Mouse (Mus musculus) CH12.LX (cell line): ENCODE data around the gene Lcor.

Source experiments
- CTCF ChIP-seq, 2 experiments: IDR thresholded peaks in 1 of 2; conservative IDR thresholded peaks in 1 of 2; 2 replicates each; pipeline ENCODE4 v1.5.1; 2011 to 2012; ENCODE audit warnings: low read depth in 2 of 2, low read length in 2 of 2, improper control_type of control experiment in 1 of 2, inconsistent platforms in 1 of 2, mild to moderate bottlenecking in 1 of 2, moderate library complexity in 1 of 2
- EP300 ChIP-seq: IDR thresholded peaks from 2 replicates; pipeline ENCODE4 v1.6.1; 2011; ENCODE audit warnings: low read length, improper control_type of control experiment
- ETS1 ChIP-seq: conservative IDR thresholded peaks from 2 replicates; pipeline ENCODE4 v1.6.1; 2012; ENCODE audit warnings: low read depth, mild to moderate bottlenecking, inconsistent platforms, low read length, improper control_type of control experiment, moderate library complexity
- HCFC1 ChIP-seq: IDR thresholded peaks from 2 replicates; pipeline ENCODE4 v1.6.1; 2012; ENCODE audit warnings: low read depth, mild to moderate bottlenecking, inconsistent platforms, low read length, improper control_type of control experiment
- MAFK ChIP-seq: IDR thresholded peaks from 2 replicates; pipeline ENCODE4 v1.6.1; 2011; ENCODE audit warnings: low read length, improper control_type of control experiment; ENCODE audit not compliant: insufficient replicate concordance
- MAX ChIP-seq: IDR thresholded peaks from 2 replicates; pipeline ENCODE4 v1.6.1; 2011; ENCODE audit warnings: low read length, improper control_type of control experiment
- MXI1 ChIP-seq: IDR thresholded peaks from 2 replicates; pipeline ENCODE4 v1.6.1; 2011; ENCODE audit warnings: mild to moderate bottlenecking, low read depth, low read length, improper control_type of control experiment
- MYC ChIP-seq: IDR thresholded peaks from 2 replicates; pipeline ENCODE4 v1.6.1; 2011; ENCODE audit warnings: low read depth, mild to moderate bottlenecking, improper control_type of control experiment, low read length
- POLR2A ChIP-seq: IDR thresholded peaks from 2 replicates; pipeline ENCODE4 v1.6.1; 2011; ENCODE audit warnings: low read depth, mild to moderate bottlenecking, improper control_type of control experiment, low read length
- POLR2AphosphoS2 ChIP-seq: IDR thresholded peaks from 2 replicates; pipeline ENCODE4 v1.6.1; 2011; ENCODE audit warnings: low read depth, low read length, improper control_type of control experiment
- SMC3 ChIP-seq: IDR thresholded peaks from 2 replicates; pipeline ENCODE4 v1.6.1; 2011; ENCODE audit warnings: low read depth, low read length, improper control_type of control experiment
- TCF12 ChIP-seq: IDR thresholded peaks from 2 replicates; pipeline ENCODE4 v1.6.1; 2014; ENCODE audit warnings: low read depth, mild to moderate bottlenecking, inconsistent platforms, low read length, improper control_type of control experiment
- USF2 ChIP-seq: conservative IDR thresholded peaks from 2 replicates; pipeline ENCODE4 v1.6.1; 2011; ENCODE audit warnings: low read depth, low read length, improper control_type of control experiment
- ZMIZ1 ChIP-seq: IDR thresholded peaks from 2 replicates; pipeline ENCODE4 v1.6.1; 2012; ENCODE audit warnings: low read depth, mild to moderate bottlenecking, inconsistent platforms, low read length, improper control_type of control experiment

DNA sequence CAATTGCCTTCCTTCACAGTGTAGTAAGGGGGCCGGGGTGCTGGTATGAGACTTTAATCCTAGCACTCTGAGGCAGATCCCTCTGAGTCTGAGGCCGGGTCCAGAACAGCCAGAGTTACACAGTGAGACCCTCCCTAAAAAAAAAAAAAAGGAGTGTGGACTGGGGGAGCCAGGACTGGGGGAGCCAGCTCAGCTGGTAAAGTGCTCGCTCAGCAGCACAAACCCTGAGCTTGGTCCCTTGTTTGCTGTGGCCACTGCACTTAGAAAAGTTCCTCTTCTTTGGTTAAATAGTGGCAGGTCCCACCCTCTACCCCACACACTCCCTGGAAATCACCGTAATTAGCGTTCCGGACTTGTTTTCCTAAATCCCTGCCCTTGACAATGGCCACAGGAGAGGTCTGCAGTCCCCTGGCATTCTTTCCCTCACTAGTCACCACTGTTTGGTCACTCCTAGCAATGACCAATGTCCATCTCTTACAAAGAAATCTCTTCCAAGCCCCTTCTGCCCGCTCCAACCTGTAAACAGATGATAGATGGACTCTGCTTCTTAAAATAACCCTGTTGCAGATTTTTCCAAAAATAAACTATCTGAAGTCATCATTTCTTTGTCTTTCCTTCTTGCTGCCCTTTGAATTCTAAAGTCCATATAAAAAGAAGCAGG lies 32.9 kb upstream of the Lcor start:
- TF ChIP-seq CTCF (conservative IDR thresholded peaks at IDR 0.05 in 1 of 2, IDR thresholded peaks at IDR 0.05 in 1 of 2; ENCODE audit: low read depth in 2 of 2, low read length in 2 of 2) (no peak), POLR2A (no peak), MAX (no peak), MXI1 (no peak), USF2 (no peak), HCFC1 (no peak), POLR2AphosphoS2 (no peak), MYC (no peak), MAFK (no peak), ZMIZ1 (no peak), EP300 (no peak), ETS1 (no peak), SMC3 (no peak), TCF12 (no peak)
